Comparison of ENCODE assay signal across 8 mouse cellular contexts in genomic region chr14:25377900-25378716, GRCm38 (mm10).
DNase-seq lines count a peak whose midpoint lies in the region; ATAC-seq and TF ChIP-seq lines count a peak whose summit lies in the region.

No protein-coding gene starts in this region.

- H3K4me3 ChIP-seq in forebrain, embryonic 13.5 days = peak overlapping the region; percentile 42
- H3K4me3 ChIP-seq in liver, embryonic 15.5 days (replicated peaks) = peak overlapping the region; percentile 50
- peak overlapping the region; percentile 31 for H3K4me3 ChIP-seq in neural tube, embryonic 12.5 days
- peak overlapping the region; percentile 49 for H3K4me3 ChIP-seq in stomach, postnatal 0 days (ENCODE audit: low read depth, low read length)

- no peaks in the 10 kb centered on the region for H3K36me3 ChIP-seq in forebrain, embryonic 13.5 days (ENCODE audit: poor library complexity, severe bottlenecking)
- H3K36me3 ChIP-seq in liver, embryonic 15.5 days (replicated peaks) = no peaks in the 10 kb centered on the region
- no peaks in the 10 kb centered on the region for H3K36me3 ChIP-seq in neural tube, embryonic 12.5 days
- no peaks in the 10 kb centered on the region for H3K36me3 ChIP-seq in stomach, postnatal 0 days (ENCODE audit: control insufficient read depth, insufficient read depth, low read length)

- under 1% methylated on average over 46 of the region's 54 CpGs for WGBS in forebrain, embryonic 13.5 days
- under 1% methylated on average over 54 of the region's 54 CpGs for WGBS in liver, embryonic 15.5 days (ENCODE audit: insufficient replicate concordance)
- WGBS in neural tube, embryonic 12.5 days = 0% methylated on average over 50 of the region's 54 CpGs
- WGBS in stomach, postnatal 0 days = under 1% methylated on average over 43 of the region's 54 CpGs

- H3K4me1 ChIP-seq in forebrain, embryonic 13.5 days = peaks cover 39% of the 10 kb centered on the region
- peaks cover 18% of the 10 kb centered on the region for H3K4me1 ChIP-seq in liver, embryonic 15.5 days (replicated peaks)
- peaks cover 31% of the 10 kb centered on the region for H3K4me1 ChIP-seq in neural tube, embryonic 12.5 days
- peaks cover 10% of the 10 kb centered on the region for H3K4me1 ChIP-seq in stomach, postnatal 0 days (replicated peaks; ENCODE audit: control insufficient read depth, insufficient read depth)

- peak overlapping the region; percentile 100 for H3K27ac ChIP-seq in forebrain, embryonic 13.5 days
- peak overlapping the region; percentile 75 for H3K27ac ChIP-seq in liver, embryonic 15.5 days (replicated peaks)
- peak overlapping the region; percentile 99 for H3K27ac ChIP-seq in neural tube, embryonic 12.5 days
- H3K27ac ChIP-seq in stomach, postnatal 0 days (replicated peaks) = peak overlapping the region; percentile 99

- intact Hi-C loops in heart, postnatal 10 days (cut with DNase I) = loop anchor here (1.0 to 10.0 kb wide), 3 partner anchors 81 to 873 kb away; partner anchors contain the start of gene Zmiz1

- TF ChIP-seq POLR2A in brain, embryonic 14.5 days (IDR thresholded peaks at IDR 0.05; ENCODE audit: borderline replicate concordance, extremely low read depth, insufficient read depth, insufficient read length, poor library complexity, severe bottlenecking) = peak; percentile 11; the same call in 1 of the 2 replicates

- H3K4me2 ChIP-seq in forebrain, embryonic 13.5 days = peak overlapping the region; percentile 68
- H3K4me2 ChIP-seq in liver, embryonic 15.5 days = peak overlapping the region; percentile 66
- peak overlapping the region; percentile 66 for H3K4me2 ChIP-seq in neural tube, embryonic 12.5 days (replicated peaks)
- H3K4me2 ChIP-seq in stomach, postnatal 0 days (replicated peaks; ENCODE audit: low read depth) = peak overlapping the region; percentile 74

- TF ChIP-seq CTCF in brain, embryonic 14.5 days (IDR thresholded peaks at IDR 0.05; ENCODE audit: borderline replicate concordance, extremely low read depth, insufficient read depth, insufficient read length) = no peak
- TF ChIP-seq CTCF in stomach, postnatal 0 days (IDR thresholded peaks at IDR 0.05; ENCODE audit: low read depth) = no peak; the same call in 1 of the 2 replicates

- no peaks in the 10 kb centered on the region for H3K27me3 ChIP-seq in forebrain, embryonic 13.5 days
- H3K27me3 ChIP-seq in liver, embryonic 15.5 days = peaks cover 62% of the 10 kb centered on the region
- no peaks in the 10 kb centered on the region for H3K27me3 ChIP-seq in neural tube, embryonic 12.5 days (replicated peaks)
- no peaks in the 10 kb centered on the region for H3K27me3 ChIP-seq in stomach, postnatal 0 days (ENCODE audit: control insufficient read depth, insufficient read depth, low read length)

- peak; percentile 91 for DNase-seq in CD4-positive helper T cell, adult 2 months (ENCODE audit: low read depth, low spot score)
- DNase-seq in brain, embryonic 14.5 days (ENCODE audit: low read depth) = peak; percentile 98
- DNase-seq in heart, postnatal 10 days = peak; percentile 90 to 92
- peak; percentile 86 to 92 for DNase-seq in kidney, postnatal 4 days
- DNase-seq in stomach, postnatal 0 days (ENCODE audit: low spot score) = peak; percentile 85

- H3K9ac ChIP-seq in forebrain, embryonic 13.5 days = peak overlapping the region; percentile 86
- no peak overlapping the region; the same call in 1 of the 2 replicates for H3K9ac ChIP-seq in liver, embryonic 15.5 days
- peak overlapping the region; percentile 81 for H3K9ac ChIP-seq in neural tube, embryonic 12.5 days
- H3K9ac ChIP-seq in stomach, postnatal 0 days (ENCODE audit: low read length) = peak overlapping the region; percentile 87

- peak; percentile 91 for ATAC-seq in forebrain, embryonic 13.5 days
- ATAC-seq in liver, embryonic 15.5 days (ENCODE audit: insufficient read depth) = peak; percentile 71
- peak; percentile 94 for ATAC-seq in neural tube, embryonic 12.5 days (ENCODE audit: low FRiP score, low read depth)
- peak; percentile 92 for ATAC-seq in stomach, postnatal 0 days (ENCODE audit: low FRiP score, low TSS enrichment)

- TF ChIP-seq EP300 in stomach, postnatal 0 days (optimal IDR thresholded peaks at IDR 0.05) = peak; percentile 57

- no peaks in the 10 kb centered on the region for H3K9me3 ChIP-seq in forebrain, embryonic 13.5 days (replicated peaks)
- no peaks in the 10 kb centered on the region for H3K9me3 ChIP-seq in liver, embryonic 15.5 days (replicated peaks)
- H3K9me3 ChIP-seq in neural tube, embryonic 12.5 days = no peaks in the 10 kb centered on the region
- no peaks in the 10 kb centered on the region for H3K9me3 ChIP-seq in stomach, postnatal 0 days (ENCODE audit: control insufficient read depth, low read length)

Comparison
In these comparisons a context has a peak if more than half of its experiments do, and no peak if none do; other contexts are left out.
1. Peak in every context shown above with its lines: DNase-seq, ATAC-seq, H3K4me3 ChIP-seq and H3K27ac ChIP-seq.